Mouse (Mus musculus) hindbrain, embryonic 11.5 days (tissue): ENCODE results near the gene Dclk1. TPM values are rescaled to one million over a fixed set of nuclear protein-coding genes. Genes with fewer than 3 reads are reported as not detected.

Experiments
- ATAC-seq: fragments of 200-750 bp; cut with Nextera tagmentation; 2 replicates; pipeline ENCODE4 v1.8.0; 2017; ENCODE audit warnings: mild to moderate bottlenecking, moderate TSS enrichment, moderate library complexity; ENCODE audit not compliant: low FRiP score
- DNase-seq: peaks from one replicate; pipeline ENCODE4 v3.0.0-alpha.2; 2015; ENCODE audit warnings: low spot score
- H3K27ac ChIP-seq: fragments of 300-500 bp; sonication (generic); 2 replicates; pipeline ENCODE4 v1.5.1; 2014; ENCODE audit warnings: mild to moderate bottlenecking, low read depth, low read length
- H3K27me3 ChIP-seq: fragments of 300-500 bp; sonication (generic); 2 replicates; pipeline ENCODE4 v1.6.1; 2014; ENCODE audit warnings: mild to moderate bottlenecking, low read length, moderate library complexity, mixed read lengths; ENCODE audit not compliant: control insufficient read depth, insufficient read depth
- H3K36me3 ChIP-seq: fragments of 300-500 bp; sonication (generic); 2 replicates; pipeline ENCODE4 v1.6.1; 2014; ENCODE audit warnings: mild to moderate bottlenecking, low read length, moderate library complexity, mixed read lengths; ENCODE audit not compliant: control insufficient read depth, insufficient read depth
- H3K4me1 ChIP-seq: fragments of 300-500 bp; sonication (generic); replicated peaks from 2 replicates; pipeline ENCODE4 v1.6.1; 2014; ENCODE audit warnings: low read length, mixed read lengths; ENCODE audit not compliant: control insufficient read depth, insufficient read depth
- H3K4me2 ChIP-seq: fragments of 300-500 bp; sonication (generic); replicated peaks from 2 replicates; pipeline ENCODE4 v1.6.1; 2014; ENCODE audit warnings: mild to moderate bottlenecking, low read depth, low read length
- H3K4me3 ChIP-seq: fragments of 300-500 bp; sonication (generic); 2 replicates; pipeline ENCODE4 v1.5.1; 2014; ENCODE audit warnings: low read depth, low read length
- H3K9ac ChIP-seq: fragments of 300-500 bp; sonication (generic); 2 replicates; pipeline ENCODE4 v1.6.1; 2014; ENCODE audit warnings: low read depth, low read length
- H3K9me3 ChIP-seq: fragments of 300-500 bp; sonication (generic); 2 replicates; pipeline ENCODE4 v1.6.1; 2016; ENCODE audit warnings: low read length; ENCODE audit not compliant: control insufficient read depth
- WGBS: fragments of 180-500 bp; shearing (Covaris S2); extraction: QIAGEN DNeasy Blood & Tissue Kit; methylation state at CpG from one replicate; pipeline ENCODE4 v1.1.7; 2014; 5-methylcytosine and 5-hydroxymethylcytosine counted together
- polyA plus RNA-seq: library from polyadenylated mRNA; unstranded; fragments of >200 nt; fragmentation: Nextera tagmentation; extraction: Ambion mirVana; gene quantifications from 2 replicates; pipeline ENCODE4 v1.2.1, GENCODE M21; 2014

Gene Dclk1
- polyA plus RNA-seq, 1 experiment from 2014 or later: 94.8 TPM

- Histone ChIP-seq H3K27me3 (no peaks in the 10 kb centered on the region), H3K9me3 (no peaks in the 10 kb centered on the region), H3K4me2 (no peak overlapping the region), H3K4me1 (peaks cover 10% of the 10 kb centered on the region), H3K4me3 (no peak overlapping the region), H3K27ac (no peak overlapping the region), H3K36me3 (no peaks in the 10 kb centered on the region), H3K9ac (no peak overlapping the region)
- ATAC-seq: no peak
- WGBS: 83% methylated on average over 5 of the region's 5 CpGs
- DNase-seq: no peak
Measured at GRCm38 (mm10) chr3:55528012-55528411, 285.8 kb downstream of the Dclk1 start.

- no peaks in the 10 kb centered on the region for H3K27me3 ChIP-seq
- no peak for DNase-seq
- WGBS: 81% methylated on average over 2 of the region's 2 CpGs
Measured at GRCm38 (mm10) chr3:55529414-55529813, 287.2 kb downstream of the Dclk1 start.

GRCm38 (mm10) chr3:55531204-55532044 is 289.3 kb downstream of the Dclk1 start:
- ATAC-seq (no peak), DNase-seq (no peak)
- no peak overlapping the region for H3K27ac ChIP-seq
- no peaks in the 10 kb centered on the region for H3K27me3 ChIP-seq
- no peak overlapping the region for H3K4me3 ChIP-seq
- H3K4me1 ChIP-seq: no peaks in the 10 kb centered on the region
- 85% methylated on average over 14 of the region's 14 CpGs for WGBS
- no peak overlapping the region for H3K9ac ChIP-seq
- H3K36me3 ChIP-seq: no peaks in the 10 kb centered on the region
- no peak overlapping the region for H3K4me2 ChIP-seq
- H3K9me3 ChIP-seq: no peaks in the 10 kb centered on the region

More at GRCm38 (mm10) chr3:55529414-55529813, 287.2 kb downstream of the Dclk1 start:
- no peak overlapping the region for H3K27ac ChIP-seq
- ATAC-seq: no peak
- no peak overlapping the region for H3K4me2 ChIP-seq
- H3K4me1 ChIP-seq: peaks cover 3% of the 10 kb centered on the region; the same call in 1 of the 2 replicates
- no peak overlapping the region for H3K4me3 ChIP-seq
- H3K9me3 ChIP-seq: no peaks in the 10 kb centered on the region
- no peak overlapping the region for H3K9ac ChIP-seq
- H3K36me3 ChIP-seq: no peaks in the 10 kb centered on the region

GRCm38 (mm10) chr3:55532175-55532973 is 290.2 kb downstream of the Dclk1 start:
- H3K4me3 ChIP-seq: no peak overlapping the region
- 94% methylated on average over 17 of the region's 17 CpGs for WGBS
- no peaks in the 10 kb centered on the region for H3K27me3 ChIP-seq
- no peak overlapping the region for H3K9ac ChIP-seq
- no peak overlapping the region for H3K27ac ChIP-seq
- no peak overlapping the region for H3K4me2 ChIP-seq
- DNase-seq: no peak
- H3K36me3 ChIP-seq: no peaks in the 10 kb centered on the region
- no peaks in the 10 kb centered on the region for H3K9me3 ChIP-seq
- ATAC-seq: no peak
- H3K4me1 ChIP-seq: no peaks in the 10 kb centered on the region

GRCm38 (mm10) chr3:55535591-55536200 is 293.5 kb downstream of the Dclk1 start:
- Histone ChIP-seq H3K4me3 (no peak overlapping the region), H3K4me2 (no peak overlapping the region), H3K36me3 (no peaks in the 10 kb centered on the region), H3K9me3 (no peaks in the 10 kb centered on the region), H3K27ac (no peak overlapping the region), H3K9ac (no peak overlapping the region), H3K4me1 (no peaks in the 10 kb centered on the region), H3K27me3 (no peaks in the 10 kb centered on the region)
- no peak for DNase-seq
- ATAC-seq: no peak
- WGBS: 83% methylated on average over 9 of the region's 9 CpGs

GRCm38 (mm10) chr3:55536901-55537300 is 294.7 kb downstream of the Dclk1 start:
- no peak overlapping the region for H3K9ac ChIP-seq
- WGBS: 72% methylated on average over 6 of the region's 6 CpGs
- no peak for ATAC-seq
- H3K36me3 ChIP-seq: no peaks in the 10 kb centered on the region
- DNase-seq: no peak
- no peak overlapping the region for H3K4me2 ChIP-seq
- no peaks in the 10 kb centered on the region for H3K4me1 ChIP-seq
- H3K4me3 ChIP-seq: no peak overlapping the region
- no peaks in the 10 kb centered on the region for H3K9me3 ChIP-seq
- no peaks in the 10 kb centered on the region for H3K27me3 ChIP-seq
- H3K27ac ChIP-seq: no peak overlapping the region

- Histone ChIP-seq H3K27ac (no peak overlapping the region), H3K36me3 (no peaks in the 10 kb centered on the region), H3K4me3 (no peak overlapping the region), H3K4me2 (no peak overlapping the region), H3K9ac (no peak overlapping the region), H3K4me1 (no peaks in the 10 kb centered on the region), H3K27me3 (no peaks in the 10 kb centered on the region), H3K9me3 (no peaks in the 10 kb centered on the region)
- no peak for DNase-seq
- 70% methylated on average over 5 of the region's 5 CpGs for WGBS
- ATAC-seq: no peak
Measured at GRCm38 (mm10) chr3:55537714-55538113, 295.6 kb downstream of the Dclk1 start.

GRCm38 (mm10) chr3:55539400-55539799 is 297.2 kb downstream of the Dclk1 start:
- Histone ChIP-seq H3K27me3 (no peaks in the 10 kb centered on the region), H3K9me3 (no peaks in the 10 kb centered on the region), H3K27ac (no peak overlapping the region), H3K9ac (no peak overlapping the region), H3K36me3 (no peaks in the 10 kb centered on the region), H3K4me3 (no peak overlapping the region), H3K4me1 (0 out of 2 replicates have a peak, but pooled peaks cover 2% of the 10 kb centered on the region), H3K4me2 (no peak overlapping the region)
- 79% methylated on average over 4 of the region's 4 CpGs for WGBS
- no peak for DNase-seq
- no peak for ATAC-seq
